Mouse (Mus musculus): Measurements from ENCODE around the gene Prpsap1.

DNA sequence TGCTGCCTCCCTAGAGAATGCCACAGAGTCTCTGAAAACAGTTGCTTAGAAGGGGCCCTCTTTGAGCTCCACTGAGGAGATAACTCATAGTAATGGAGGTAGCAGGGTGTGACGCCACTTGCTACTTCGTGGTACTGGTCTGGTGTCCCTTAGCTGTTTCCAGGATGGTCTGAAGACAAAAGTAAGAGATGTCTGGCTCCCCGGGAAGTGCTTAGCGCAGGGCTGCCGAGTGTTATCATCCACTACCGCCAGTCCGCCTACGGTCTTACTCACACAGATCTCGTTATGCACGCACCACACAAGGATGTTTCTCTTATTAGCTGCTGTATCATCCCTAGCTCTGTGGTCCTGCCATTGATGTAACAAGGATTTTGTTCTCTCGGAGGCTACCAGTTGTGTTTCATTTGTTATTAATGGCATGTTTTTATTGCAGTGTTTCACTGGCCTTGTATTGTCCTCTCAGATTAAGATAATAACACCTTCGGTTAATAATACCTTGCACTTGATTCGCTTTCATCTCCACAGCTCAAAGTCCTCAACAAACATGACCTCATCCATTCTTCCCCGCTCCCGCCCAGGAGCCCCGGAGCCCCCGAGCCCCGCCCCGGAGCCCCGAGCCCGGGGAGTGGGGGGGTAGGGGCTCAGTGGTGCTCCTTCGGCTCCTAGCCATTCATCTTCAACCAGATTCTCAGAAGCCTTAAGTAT, 63.1 kb downstream of the Prpsap1 start:
- no peak for TF ChIP-seq CTCF (IDR thresholded peaks at IDR 0.05)
- TF ChIP-seq EP300 (IDR thresholded peaks at IDR 0.05): no peak

All from lung, postnatal 0 days (tissue).